Mouse (Mus musculus) forebrain, embryonic 13.5 days (tissue): Measurements from ENCODE around the gene Gpr108. TPM values are rescaled to one million over a fixed set of nuclear protein-coding genes. Genes with fewer than 3 reads are reported as not detected.

Experiments
- ATAC-seq: fragments of 200-750 bp; cut with Nextera tagmentation; 2 replicates; pipeline ENCODE4 v1.8.0; 2017
- H3K27ac ChIP-seq: fragments of 300-500 bp; sonication (generic); 2 replicates; pipeline ENCODE4 v1.5.1; 2015; ENCODE audit warnings: inconsistent platforms, mild to moderate bottlenecking, moderate library complexity
- H3K27me3 ChIP-seq: fragments of 300-500 bp; sonication (generic); 2 replicates; pipeline ENCODE4 v1.6.1; 2015; ENCODE audit warnings: mild to moderate bottlenecking, inconsistent platforms
- H3K36me3 ChIP-seq: fragments of 300-500 bp; sonication (generic); 2 replicates; pipeline ENCODE4 v1.6.1; 2015; ENCODE audit warnings: mild to moderate bottlenecking, inconsistent platforms; ENCODE audit not compliant: poor library complexity, severe bottlenecking
- H3K4me1 ChIP-seq: fragments of 300-500 bp; sonication (generic); 2 replicates; pipeline ENCODE4 v1.6.1; 2015; ENCODE audit warnings: inconsistent platforms
- H3K4me2 ChIP-seq: fragments of 300-500 bp; sonication (generic); 2 replicates; pipeline ENCODE4 v1.6.1; 2015; ENCODE audit warnings: inconsistent platforms, mild to moderate bottlenecking, moderate library complexity
- H3K4me3 ChIP-seq: fragments of 300-500 bp; sonication (generic); 2 replicates; pipeline ENCODE4 v1.5.1; 2015; ENCODE audit warnings: mild to moderate bottlenecking, inconsistent platforms
- H3K9ac ChIP-seq: fragments of 300-500 bp; sonication (generic); 2 replicates; pipeline ENCODE4 v1.6.1; 2015; ENCODE audit warnings: mild to moderate bottlenecking, inconsistent platforms
- H3K9me3 ChIP-seq: fragments of 300-500 bp; sonication (generic); replicated peaks from 2 replicates; pipeline ENCODE4 v1.6.1; 2016; ENCODE audit warnings: inconsistent platforms
- WGBS: fragments of 180-500 bp; shearing (Covaris S2); methylation state at CpG from one replicate; pipeline ENCODE4 v1.1.7; 2015; 5-methylcytosine and 5-hydroxymethylcytosine counted together
- polyA plus RNA-seq: library from polyadenylated mRNA; unstranded; fragments of >200 nt; fragmentation: Nextera tagmentation; extraction: Ambion mirVana; gene quantifications from 2 replicates; pipeline ENCODE4 v1.2.1, GENCODE M21; 2015

Gpr108 gene
- polyA plus RNA-seq, 1 experiment from 2014 or later, result 17.8 TPM

DNA sequence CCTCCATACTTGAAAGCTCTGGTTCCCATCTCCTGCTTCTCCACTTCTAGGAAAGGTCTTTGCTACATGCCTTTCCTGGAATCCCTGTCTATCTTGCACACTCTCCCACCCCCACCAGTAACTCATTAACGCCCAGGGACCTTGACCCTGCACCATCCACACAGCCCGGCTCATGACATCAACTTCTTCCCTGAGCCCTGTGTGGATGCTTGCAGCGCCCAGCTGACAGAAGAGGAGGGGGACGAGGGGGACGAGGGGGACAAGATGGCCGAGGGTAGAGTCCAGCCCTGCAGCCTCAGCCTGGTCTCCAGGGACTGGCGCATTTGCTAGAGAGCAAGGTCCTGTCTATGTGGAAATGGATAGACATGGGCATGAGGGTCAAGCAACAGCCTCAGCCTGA is 15.2 kb downstream of the Gpr108 start:
- ATAC-seq, result no peak
- Histone ChIP-seq H3K27me3 (no peaks in the 10 kb centered on the region), H3K9ac (no peak overlapping the region), H3K9me3 (no peaks in the 10 kb centered on the region), H3K36me3 (peaks cover 38% of the 10 kb centered on the region), H3K4me2 (no peak overlapping the region), H3K27ac (no peak overlapping the region), H3K4me3 (no peak overlapping the region), H3K4me1 (no peaks in the 10 kb centered on the region)
- WGBS, result 69% methylated on average over 6 of the region's 7 CpGs

GRCm38 (mm10) chr17:57232200-57232599 is 16.0 kb downstream of the Gpr108 start:
- peaks cover 30% of the 10 kb centered on the region for H3K36me3 ChIP-seq
- ATAC-seq, result no peak
- no peak overlapping the region for H3K4me2 ChIP-seq
- H3K27me3 ChIP-seq, result no peaks in the 10 kb centered on the region
- WGBS, result 66% methylated on average over 1 of the region's 1 CpGs
- no peak overlapping the region for H3K27ac ChIP-seq
- no peaks in the 10 kb centered on the region for H3K9me3 ChIP-seq
- no peaks in the 10 kb centered on the region for H3K4me1 ChIP-seq
- H3K9ac ChIP-seq, result no peak overlapping the region
- no peak overlapping the region for H3K4me3 ChIP-seq

GRCm38 (mm10) chr17:57231321-57231771 is 16.9 kb downstream of the Gpr108 start:
- ATAC-seq, result no peak
- peaks cover 21% of the 10 kb centered on the region for H3K36me3 ChIP-seq
- no peak overlapping the region for H3K27ac ChIP-seq
- H3K4me3 ChIP-seq, result no peak overlapping the region
- H3K9me3 ChIP-seq, result no peaks in the 10 kb centered on the region
- no peak overlapping the region for H3K9ac ChIP-seq
- H3K4me2 ChIP-seq, result no peak overlapping the region
- H3K27me3 ChIP-seq, result no peaks in the 10 kb centered on the region
- H3K4me1 ChIP-seq, result no peaks in the 10 kb centered on the region

DNA sequence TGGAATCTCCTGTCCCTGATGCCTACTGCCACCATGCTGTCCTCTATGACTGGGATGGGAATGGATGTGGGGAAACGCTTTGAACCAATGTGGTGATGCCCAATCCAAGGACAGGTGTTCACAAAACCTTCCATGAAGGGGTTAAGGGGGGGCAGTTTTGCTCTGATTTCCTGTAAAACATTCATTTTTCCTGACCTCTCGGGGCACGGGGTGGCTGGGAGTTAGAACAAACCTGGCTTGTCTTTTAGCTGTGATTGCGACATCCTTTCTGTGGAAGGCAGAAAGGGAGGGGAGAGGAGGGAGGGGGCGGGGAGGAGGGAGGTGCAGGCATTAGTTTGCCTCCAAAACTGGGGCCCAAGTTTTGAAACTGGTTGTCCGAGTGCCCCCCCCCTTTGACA is 17.5 kb downstream of the Gpr108 start:
- Histone ChIP-seq H3K27me3 (no peaks in the 10 kb centered on the region), H3K4me3 (no peak overlapping the region), H3K36me3 (peaks cover 15% of the 10 kb centered on the region), H3K9me3 (no peaks in the 10 kb centered on the region), H3K9ac (no peak overlapping the region), H3K27ac (no peak overlapping the region), H3K4me1 (no peaks in the 10 kb centered on the region), H3K4me2 (no peak overlapping the region)
- 74% methylated on average over 6 of the region's 6 CpGs for WGBS
- ATAC-seq, result no peak

DNA sequence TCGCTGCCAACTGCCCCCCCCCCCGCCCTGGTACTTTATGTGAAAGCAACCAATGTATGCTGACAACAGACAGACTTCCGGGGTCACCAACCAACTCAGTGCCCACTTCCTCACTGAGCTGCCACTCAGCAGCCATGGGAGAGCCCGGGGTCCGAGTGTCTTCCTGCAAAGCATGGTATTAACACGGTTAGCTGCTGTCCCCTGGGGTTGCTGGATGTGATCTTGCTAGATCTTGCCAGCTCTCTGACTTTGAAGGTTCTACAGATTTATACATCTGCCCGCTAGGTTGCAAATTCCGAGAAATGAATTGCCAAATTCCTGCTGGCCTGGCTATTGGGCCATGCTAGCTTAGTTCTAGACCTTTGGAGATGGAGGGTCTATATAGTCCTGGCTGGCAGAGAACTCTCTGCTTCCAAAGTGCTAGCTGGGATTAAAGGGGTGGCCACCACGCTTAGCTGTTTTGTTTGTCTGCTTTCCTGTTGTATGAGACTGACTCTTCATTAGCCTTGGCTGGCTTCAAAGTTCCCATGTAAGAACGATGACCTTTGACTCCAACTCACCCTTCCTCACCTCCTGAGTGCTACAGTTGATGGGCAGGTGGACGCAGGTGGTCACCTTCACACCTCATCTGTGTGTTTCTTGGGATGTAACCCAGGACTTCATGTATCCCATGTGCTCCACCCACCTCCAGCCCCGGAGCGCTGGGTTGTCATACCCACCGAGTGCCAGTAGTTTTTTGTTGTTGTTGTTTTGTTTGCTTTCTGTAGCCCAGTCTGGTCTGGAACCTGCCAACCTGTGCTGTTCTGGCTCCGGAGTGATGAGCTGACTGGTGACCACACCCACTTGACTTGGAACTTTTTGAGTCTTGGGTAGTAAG is 18.2 kb downstream of the Gpr108 start:
- WGBS, result 78% methylated on average over 15 of the region's 15 CpGs
- H3K27ac ChIP-seq, result no peak overlapping the region
- peaks cover 12% of the 10 kb centered on the region; the same call in 1 of the 2 replicates for H3K36me3 ChIP-seq
- no peak for ATAC-seq
- H3K4me2 ChIP-seq, result no peak overlapping the region
- no peaks in the 10 kb centered on the region for H3K27me3 ChIP-seq
- H3K9me3 ChIP-seq, result no peaks in the 10 kb centered on the region
- no peak overlapping the region for H3K9ac ChIP-seq
- no peaks in the 10 kb centered on the region for H3K4me1 ChIP-seq
- H3K4me3 ChIP-seq, result no peak overlapping the region

- no peaks in the 10 kb centered on the region for H3K36me3 ChIP-seq
- H3K27ac ChIP-seq, result no peak overlapping the region
- H3K9me3 ChIP-seq, result no peaks in the 10 kb centered on the region
- H3K4me3 ChIP-seq, result no peak overlapping the region
- whole genome bisulfite sequencing, result 77% methylated on average over 3 of the region's 3 CpGs
- no peaks in the 10 kb centered on the region for H3K27me3 ChIP-seq
- H3K9ac ChIP-seq, result no peak overlapping the region
- H3K4me2 ChIP-seq, result no peak overlapping the region
- ATAC-seq, result no peak
- H3K4me1 ChIP-seq, result no peaks in the 10 kb centered on the region
These were observed 19.4 kb downstream of the Gpr108 start for GRCm38 (mm10) chr17:57228873-57229272.

DNA sequence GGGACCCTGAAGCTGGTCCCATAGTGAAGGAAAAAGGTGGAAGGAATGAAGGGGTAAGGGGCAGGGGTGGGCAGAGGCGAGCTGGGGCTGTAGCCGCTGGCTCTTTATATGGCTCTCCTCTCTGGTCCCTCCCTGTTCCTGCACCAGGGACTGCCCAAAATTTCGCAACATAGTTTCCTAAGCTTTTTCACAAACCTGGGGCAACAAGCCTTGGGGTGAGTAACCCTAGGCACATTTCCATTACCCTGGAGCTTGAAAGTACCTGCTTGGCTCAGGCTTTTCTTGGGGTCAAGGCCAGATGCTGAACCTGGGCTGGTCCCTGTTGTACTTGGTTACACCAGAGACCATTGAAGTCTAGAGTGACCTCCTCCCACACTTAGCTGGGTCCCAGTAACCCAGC is 20.2 kb downstream of the Gpr108 start, which contains the start of gene C3:
Gene C3 (minus strand): TSS at position 123 of the 400 bp plus-strand sequence.
- Histone ChIP-seq H3K4me2 (no peak within 1 kb of the TSS), H3K27me3 (no peaks in the 10 kb centered on the region), H3K9ac (no peak within 1 kb of the TSS), H3K36me3 (no peaks in the 10 kb centered on the region), H3K4me3 (no peak within 1 kb of the TSS), H3K9me3 (no peaks in the 10 kb centered on the region), H3K27ac (no peak within 1 kb of the TSS), H3K4me1 (no peaks in the 10 kb centered on the region)
- WGBS, result 71% methylated on average over 3 of the region's 3 CpGs
- ATAC-seq, result no peak

DNA sequence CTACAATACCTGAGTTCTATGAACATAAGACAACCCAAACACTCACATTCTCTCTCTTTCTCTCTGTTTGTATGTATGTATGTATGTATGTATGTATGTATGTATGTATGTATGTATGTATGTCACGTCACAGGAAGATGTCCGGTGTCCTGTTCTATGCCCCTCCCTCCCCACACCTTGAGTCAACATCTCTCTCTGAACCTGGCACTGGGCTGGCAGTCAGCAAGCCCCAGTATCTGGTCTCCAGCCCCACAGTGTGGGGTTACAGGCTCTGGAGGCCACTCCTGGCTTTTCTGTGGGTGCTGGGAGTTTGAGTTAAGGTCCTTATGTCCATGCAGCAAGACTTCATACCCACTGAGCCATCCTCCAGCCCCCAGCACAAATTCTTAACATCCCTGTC is 20.8 kb downstream of the Gpr108 start:
- WGBS, result 89% methylated on average over 2 of the region's 2 CpGs
- Histone ChIP-seq H3K36me3 (no peaks in the 10 kb centered on the region), H3K9me3 (no peaks in the 10 kb centered on the region), H3K27ac (no peak overlapping the region), H3K4me2 (no peak overlapping the region), H3K9ac (no peak overlapping the region), H3K27me3 (no peaks in the 10 kb centered on the region), H3K4me1 (no peaks in the 10 kb centered on the region), H3K4me3 (no peak overlapping the region)
- no peak for ATAC-seq

DNA sequence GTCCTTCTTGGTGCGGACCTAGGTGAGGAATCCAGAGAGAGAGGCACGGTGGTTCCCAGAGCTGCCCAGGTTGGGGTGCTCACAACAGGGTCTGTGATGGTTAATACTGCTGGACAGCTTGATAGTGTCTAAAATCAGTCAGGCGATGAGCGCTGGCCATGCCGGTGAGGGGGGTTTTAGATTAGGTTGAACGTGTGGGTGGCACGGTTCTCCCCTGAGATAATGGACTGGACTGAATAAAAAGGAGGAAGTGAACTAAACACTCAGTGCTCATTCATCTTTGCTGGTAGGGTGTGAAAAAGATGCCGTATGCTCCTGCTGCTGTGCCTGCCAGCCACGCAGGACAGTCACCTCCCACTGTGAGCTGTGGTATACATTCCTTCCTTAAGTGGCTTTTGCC is 24.9 kb downstream of the Gpr108 start:
- Histone ChIP-seq H3K36me3 (no peaks in the 10 kb centered on the region), H3K27ac (no peak overlapping the region), H3K27me3 (no peaks in the 10 kb centered on the region), H3K9me3 (no peaks in the 10 kb centered on the region), H3K4me2 (no peak overlapping the region), H3K4me3 (no peak overlapping the region), H3K4me1 (no peaks in the 10 kb centered on the region), H3K9ac (no peak overlapping the region)
- WGBS, result 85% methylated on average over 9 of the region's 9 CpGs
- no peak for ATAC-seq

- no peak overlapping the region for H3K4me2 ChIP-seq
- H3K4me3 ChIP-seq, result no peak overlapping the region
- no peaks in the 10 kb centered on the region for H3K36me3 ChIP-seq
- WGBS, result 88% methylated on average over 4 of the region's 4 CpGs
- H3K9ac ChIP-seq, result no peak overlapping the region
- ATAC-seq, result no peak
- no peaks in the 10 kb centered on the region for H3K4me1 ChIP-seq
- H3K27ac ChIP-seq, result no peak overlapping the region
- H3K9me3 ChIP-seq, result no peaks in the 10 kb centered on the region
- 0 out of 2 replicates have a peak, but pooled peaks cover 3% of the 10 kb centered on the region for H3K27me3 ChIP-seq
These were observed 26.3 kb downstream of the Gpr108 start for GRCm38 (mm10) chr17:57221911-57222310.

- H3K4me1 ChIP-seq, result no peaks in the 10 kb centered on the region
- H3K9me3 ChIP-seq, result no peaks in the 10 kb centered on the region
- no peak overlapping the region for H3K4me2 ChIP-seq
- no peak overlapping the region for H3K4me3 ChIP-seq
- no peak for ATAC-seq
- WGBS, result 18% methylated on average over 3 of the region's 3 CpGs
- H3K27ac ChIP-seq, result no peak overlapping the region
- H3K9ac ChIP-seq, result no peak overlapping the region
- H3K27me3 ChIP-seq, result 0 out of 2 replicates have a peak, but pooled peaks cover 3% of the 10 kb centered on the region
- no peaks in the 10 kb centered on the region for H3K36me3 ChIP-seq
These were observed 28.4 kb downstream of the Gpr108 start for GRCm38 (mm10) chr17:57219884-57220207.

GRCm38 (mm10) chr17:57219167-57219883 is 28.9 kb downstream of the Gpr108 start:
- Histone ChIP-seq H3K27me3 (0 out of 2 replicates have a peak, but pooled peaks cover 3% of the 10 kb centered on the region), H3K9ac (no peak overlapping the region), H3K4me1 (no peaks in the 10 kb centered on the region), H3K4me3 (no peak overlapping the region), H3K27ac (no peak overlapping the region), H3K9me3 (no peaks in the 10 kb centered on the region), H3K4me2 (no peak overlapping the region), H3K36me3 (no peaks in the 10 kb centered on the region)
- ATAC-seq, result peak; percentile 52; the same call in 1 of the 2 replicates
- WGBS, result 16% methylated on average over 11 of the region's 11 CpGs
